Mouse (Mus musculus) thymus, adult 2 months (tissue): ENCODE results near the gene C2cd3. TPM values are rescaled to one million over a fixed set of nuclear protein-coding genes. Genes with fewer than 3 reads are reported as not detected.

ENCODE experiments used
- DNase-seq: peaks from one replicate; pipeline ENCODE4 v3.0.0; 2021
- H3K27ac ChIP-seq: fragments of 200-500 bp; 2 replicates; pipeline ENCODE4 v1.5.1; 2012; ENCODE audit warnings: low read length, control low read depth; ENCODE audit not compliant: control insufficient read depth, insufficient read depth
- H3K27me3 ChIP-seq: fragments of 200-500 bp; 2 replicates; pipeline ENCODE4 v1.6.1; 2012; ENCODE audit warnings: mild to moderate bottlenecking, low read length, moderate library complexity, mixed read lengths; ENCODE audit not compliant: control insufficient read depth, insufficient read depth
- H3K36me3 ChIP-seq: fragments of 200-500 bp; 2 replicates; pipeline ENCODE4 v1.6.1; 2012; ENCODE audit warnings: mild to moderate bottlenecking, low read length, moderate library complexity; ENCODE audit not compliant: control insufficient read depth, insufficient read depth
- H3K4me1 ChIP-seq: fragments of 200-500 bp; replicated peaks from 2 replicates; pipeline ENCODE4 v1.6.1; 2012; ENCODE audit warnings: low read length; ENCODE audit not compliant: control insufficient read depth, insufficient read depth
- H3K4me3 ChIP-seq: fragments of 200-500 bp; 2 replicates; pipeline ENCODE4 v1.5.1; 2012; ENCODE audit warnings: mild to moderate bottlenecking, low read length, control low read depth, moderate library complexity; ENCODE audit not compliant: control insufficient read depth, insufficient read depth
- CTCF ChIP-seq: fragments of 200-500 bp; IDR thresholded peaks from 2 replicates; pipeline ENCODE4 v1.5.1; 2012; ENCODE audit warnings: mild to moderate bottlenecking, control low read depth, low read length, moderate library complexity, borderline replicate concordance; ENCODE audit not compliant: control insufficient read depth, poor library complexity, insufficient read depth; ENCODE audit errors: extremely low read depth
- POLR2A ChIP-seq: fragments of 200-500 bp; IDR thresholded peaks from 2 replicates; pipeline ENCODE4 v1.6.1; 2012; ENCODE audit warnings: mild to moderate bottlenecking, low read length, control low read depth, moderate library complexity; ENCODE audit not compliant: control insufficient read depth, poor library complexity, insufficient read depth; ENCODE audit errors: extremely low read depth
- WGBS: fragments of 180-500 bp; shearing (Covaris S2); methylation state at CpG from one replicate; pipeline ENCODE4 v1.1.7; 2018; 5-methylcytosine and 5-hydroxymethylcytosine counted together
- polyA plus RNA-seq: library from polyadenylated mRNA; depleted of rRNA; stranded (reverse); fragments of >200 nt; gene quantifications from 2 replicates; pipeline ENCODE4 v1.2.3, GENCODE M21; 2012

The C2cd3 gene
- polyA plus RNA-seq, 1 experiment, result 52.2 TPM

DNA sequence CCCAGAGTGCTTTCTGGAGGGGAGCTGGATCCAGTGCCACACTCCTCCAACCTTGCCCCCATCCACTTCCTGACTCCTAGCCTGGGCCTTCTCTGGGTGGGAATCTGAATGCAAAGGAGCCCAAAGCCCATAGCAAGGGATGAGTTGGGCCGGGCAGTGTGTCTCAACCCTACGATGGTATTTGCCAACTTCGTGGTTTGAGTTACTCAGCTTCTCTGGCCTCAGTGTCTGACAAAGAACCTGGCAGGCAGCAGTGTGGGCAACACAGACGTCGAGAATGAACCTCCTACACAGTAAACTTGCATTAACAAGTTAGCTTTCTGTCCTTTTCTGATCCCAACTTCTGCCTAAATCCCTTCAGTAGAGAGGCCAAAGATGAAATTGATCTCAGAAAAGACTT, 112.5 kb downstream of the C2cd3 start:
- DNase-seq, result no peak
- Histone ChIP-seq H3K4me3 (no peak overlapping the region), H3K4me1 (peaks cover 22% of the 10 kb centered on the region), H3K27ac (no peak overlapping the region), H3K36me3 (no peaks in the 10 kb centered on the region), H3K27me3 (no peaks in the 10 kb centered on the region)
- TF ChIP-seq POLR2A (no peak), CTCF (no peak)
- WGBS, result 65% methylated on average over 5 of the region's 5 CpGs

- WGBS, result 45% methylated on average over 2 of the region's 2 CpGs
Measured at GRCm38 (mm10) chr7:100487301-100487700, 115.3 kb downstream of the C2cd3 start.

DNA sequence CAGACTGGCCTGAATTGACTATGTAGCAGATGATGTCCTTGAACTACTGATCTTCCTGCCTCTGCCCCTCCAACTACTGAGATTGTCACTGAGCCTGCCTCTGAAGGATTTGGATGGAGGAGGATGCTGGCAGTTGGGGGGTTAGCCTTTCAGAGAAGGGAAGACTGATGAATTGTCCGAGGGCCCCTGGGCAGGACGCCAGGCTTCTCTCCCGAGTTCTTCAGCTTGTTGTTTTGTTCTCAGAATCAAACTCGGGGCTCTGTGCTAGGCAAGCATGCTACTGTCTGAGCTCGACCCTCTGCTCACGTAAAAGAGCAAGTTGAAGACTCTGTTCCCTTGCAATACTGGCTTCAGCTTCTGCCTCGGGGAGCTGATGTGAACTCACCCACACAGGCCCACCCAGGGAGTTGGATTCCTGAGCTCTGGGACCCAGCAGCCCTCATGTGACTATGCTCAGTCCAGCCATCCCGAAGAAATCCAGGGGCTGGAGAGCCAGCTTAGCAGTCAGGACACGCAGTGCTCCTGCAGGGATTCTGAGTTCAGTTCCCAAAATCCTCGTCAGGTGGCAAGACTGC, 116.5 kb downstream of the C2cd3 start:
- no peak for DNase-seq
- H3K36me3 ChIP-seq, result no peaks in the 10 kb centered on the region
- no peak for TF ChIP-seq POLR2A
- TF ChIP-seq CTCF, result no peak
- 83% methylated on average over 10 of the region's 10 CpGs for WGBS
- H3K27me3 ChIP-seq, result no peaks in the 10 kb centered on the region
- no peak overlapping the region for H3K4me3 ChIP-seq
- H3K27ac ChIP-seq, result no peak overlapping the region
- H3K4me1 ChIP-seq, result peaks cover 21% of the 10 kb centered on the region

More at GRCm38 (mm10) chr7:100487301-100487700, 115.3 kb downstream of the C2cd3 start:
- Histone ChIP-seq H3K27me3 (no peaks in the 10 kb centered on the region), H3K4me3 (no peak overlapping the region), H3K36me3 (no peaks in the 10 kb centered on the region), H3K4me1 (peaks cover 21% of the 10 kb centered on the region), H3K27ac (peak overlapping the region; percentile 2; the same call in 1 of the 2 replicates)
- DNase-seq, result no peak
- TF ChIP-seq POLR2A, result no peak
- TF ChIP-seq CTCF, result no peak

- H3K36me3 ChIP-seq, result peaks cover 16% of the 10 kb centered on the region
- TF ChIP-seq CTCF (no peak), POLR2A (no peak)
- peaks cover 32% of the 10 kb centered on the region for H3K4me1 ChIP-seq
- no peaks in the 10 kb centered on the region for H3K27me3 ChIP-seq
- WGBS, result 1% methylated on average over 36 of the region's 36 CpGs
- peak; percentile 52 for DNase-seq
- H3K27ac ChIP-seq, result peak overlapping the region; percentile 42
- H3K4me3 ChIP-seq, result peak overlapping the region; percentile 70
Measured at GRCm38 (mm10) chr7:100492391-100493116, 120.5 kb downstream of the C2cd3 start.

- DNase-seq, result peak; percentile 97
- Histone ChIP-seq H3K27ac (peak within 1 kb of the TSS; percentile 92), H3K27me3 (no peaks in the 10 kb centered on the region), H3K36me3 (peaks cover 22% of the 10 kb centered on the region), H3K4me3 (peak within 1 kb of the TSS; percentile 70), H3K4me1 (peaks cover 34% of the 10 kb centered on the region)
- TF ChIP-seq POLR2A (peak; percentile 98), CTCF (0 out of 2 replicates have a peak, but pooled peaks have one; percentile 19)
- WGBS, result 0% methylated on average over 27 of the region's 27 CpGs
Measured at GRCm38 (mm10) chr7:100493117-100493483, 121.1 kb downstream of the C2cd3 start, which contains the start of gene Ucp2. TSS of gene Ucp2 (plus strand) at chr7:100493337.

DNA sequence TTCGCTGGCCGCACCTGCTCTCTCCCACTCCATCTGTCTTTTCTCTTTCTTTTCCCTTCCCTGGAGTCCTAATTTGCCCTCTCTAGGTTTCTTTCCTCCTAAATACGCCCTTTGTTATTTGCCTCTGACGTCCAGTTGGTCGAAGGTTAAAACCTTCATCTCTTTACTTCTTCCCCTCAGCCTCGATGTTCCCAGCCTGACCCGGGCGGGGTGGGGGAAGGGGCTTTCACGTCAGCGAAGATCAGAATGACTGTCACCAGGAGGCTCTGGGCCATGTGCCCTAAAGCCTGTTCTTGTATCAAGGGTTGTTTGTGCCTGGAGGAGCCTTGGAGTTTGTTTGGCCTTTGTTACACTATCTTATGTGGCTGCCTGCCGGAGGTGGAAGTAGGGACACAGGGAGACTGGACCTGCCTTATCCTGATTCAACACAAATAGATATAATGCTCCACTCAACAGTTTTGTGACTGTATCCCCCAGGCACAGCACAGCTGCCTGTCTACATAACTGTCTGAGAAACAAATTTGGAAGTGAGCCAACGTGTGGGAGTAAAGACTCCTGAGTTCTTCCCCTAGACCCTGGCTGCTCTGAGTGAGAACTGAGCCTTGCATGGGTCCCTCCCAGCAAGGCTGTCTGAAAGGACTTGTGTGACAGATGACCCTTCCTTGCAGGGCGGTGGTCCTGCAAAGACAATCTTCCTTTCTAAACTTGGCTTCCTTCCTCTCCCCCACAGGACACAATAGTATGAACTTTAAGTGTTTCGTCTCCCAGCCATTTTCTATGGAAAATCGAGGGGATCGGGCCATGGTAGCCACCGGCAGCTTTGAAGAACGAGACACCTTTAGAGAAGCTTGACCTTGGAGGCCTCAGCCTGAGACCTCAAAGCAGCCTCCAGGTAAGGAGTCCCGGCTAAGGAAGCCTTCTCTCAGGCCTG, 121.7 kb downstream of the C2cd3 start:
- WGBS, result 6% methylated on average over 19 of the region's 19 CpGs
- DNase-seq, result peak; percentile 61
- Histone ChIP-seq H3K4me3 (peak overlapping the region; percentile 70), H3K27ac (peak overlapping the region; percentile 92), H3K36me3 (peaks cover 28% of the 10 kb centered on the region), H3K27me3 (no peaks in the 10 kb centered on the region), H3K4me1 (peaks cover 30% of the 10 kb centered on the region)
- TF ChIP-seq POLR2A (no peak), CTCF (no peak)
